Mouse (Mus musculus) cortical plate, adult 2 months (tissue): Measurements from ENCODE around the gene Shroom1.
A peak's percentile ranks its signal among the peaks of the same experiment; 100 is the strongest.

Experiments used
- CTCF ChIP-seq: fragments of 200-500 bp; IDR thresholded peaks from 2 replicates; pipeline ENCODE4 v1.5.1; 2011; ENCODE audit warnings: mild to moderate bottlenecking, control low read depth, low read length; ENCODE audit not compliant: insufficient read depth; ENCODE audit errors: extremely low read depth
- POLR2A ChIP-seq: fragments of 200-500 bp; IDR thresholded peaks from 2 replicates; pipeline ENCODE4 v1.6.1; 2011; ENCODE audit warnings: mild to moderate bottlenecking, low read length, control low read depth; ENCODE audit not compliant: insufficient read depth; ENCODE audit errors: extremely low read depth

DNA sequence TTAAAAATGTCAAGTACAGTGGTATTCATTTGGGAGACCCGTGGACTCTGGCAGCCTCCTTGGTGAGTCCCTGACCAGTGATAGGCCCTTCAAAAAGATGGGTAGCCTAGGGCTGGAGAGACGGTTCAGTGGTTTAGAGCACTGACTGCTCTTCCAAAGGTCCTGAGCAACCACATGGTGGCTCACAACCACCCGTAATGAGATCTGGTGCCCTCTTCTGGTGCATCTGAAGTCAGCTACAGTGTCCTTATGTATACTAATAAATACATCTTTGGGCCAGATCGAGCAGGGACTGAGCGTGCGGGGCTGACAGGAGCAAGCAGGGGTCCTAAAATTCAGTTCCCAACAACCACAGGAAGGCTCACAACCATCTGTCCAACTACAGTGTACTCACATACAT, 13.1 kb upstream of the Shroom1 start:
- TF ChIP-seq CTCF (peak; percentile 43), POLR2A (no peak)
